Mouse (Mus musculus): ENCODE measurements around the gene Iqschfp.

GRCm38 (mm10) chr3:68662386-68662785 is 770.4 kb downstream of the Iqschfp start:
- TF ChIP-seq FOSL1 (IDR thresholded peaks at IDR 0.05; ENCODE audit: insufficient read depth, low read length, poor library complexity, severe bottlenecking) (no peak), CTCF (IDR thresholded peaks at IDR 0.05; ENCODE audit: control insufficient read depth, insufficient read depth, insufficient read length) (no peak), CEBPB (IDR thresholded peaks at IDR 0.05; ENCODE audit: low read depth) (no peak)

Measured in C2C12 (cell line).